1 mouse cellular context compared by ENCODE assay signal in the genomic region with DNA sequence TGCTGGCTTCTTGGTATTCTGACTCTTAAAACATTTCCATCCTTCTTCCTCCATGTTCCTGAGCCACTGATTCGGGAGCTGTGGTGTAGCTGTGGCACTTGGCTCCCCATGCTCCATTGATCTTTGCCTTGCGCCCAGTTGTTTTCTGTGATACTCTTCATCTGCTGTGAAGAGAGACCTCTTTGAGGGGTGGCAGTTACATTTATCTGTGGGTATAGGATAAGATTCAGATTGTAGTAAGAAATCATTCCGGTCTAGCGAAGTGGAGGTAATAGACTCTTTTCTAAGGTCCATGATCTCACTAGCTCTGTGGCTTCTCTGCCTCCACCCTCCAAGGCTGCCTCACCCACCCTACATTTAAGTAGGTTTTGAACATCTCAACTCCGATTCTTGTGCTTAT.
A peak's percentile ranks its signal among the peaks of the same experiment; 100 is the strongest.
TF ChIP-seq lines count a peak whose summit lies in the region.

No protein-coding gene starts in this region.

TF ChIP-seq in MEL, 35 proteins besides CTCF, POLR2A, EP300 and RAD21:
- TF ChIP-seq GATA1 (IDR thresholded peaks at IDR 0.05; ENCODE audit: low read depth, low read length) (0 out of 2 replicates have a peak, but pooled peaks have one; percentile 19), MAX (IDR thresholded peaks at IDR 0.05; ENCODE audit: low read length) (no peak), RCOR1 (IDR thresholded peaks at IDR 0.05; ENCODE audit: low read depth, low read length) (peak; percentile 80), MAZ (IDR thresholded peaks at IDR 0.05; ENCODE audit: low read depth, low read length) (no peak)
TF ChIP-seq in MEL: peak in this region for 2.
